Mouse (Mus musculus) heart, adult 2 months (tissue): ENCODE data around the gene Cd109.

Source experiments
- CTCF ChIP-seq: fragments of 200-600 bp; IDR thresholded peaks from 2 replicates; pipeline ENCODE4 v1.8.1; 2022; ENCODE audit warnings: antibody characterized with exemption, mild to moderate bottlenecking, moderate library complexity
- POLR2A ChIP-seq: fragments of 200-500 bp; IDR thresholded peaks from 2 replicates; pipeline ENCODE4 v1.6.1; 2011; ENCODE audit warnings: mild to moderate bottlenecking, low read depth, low read length, control low read depth; ENCODE audit not compliant: insufficient read depth

DNA sequence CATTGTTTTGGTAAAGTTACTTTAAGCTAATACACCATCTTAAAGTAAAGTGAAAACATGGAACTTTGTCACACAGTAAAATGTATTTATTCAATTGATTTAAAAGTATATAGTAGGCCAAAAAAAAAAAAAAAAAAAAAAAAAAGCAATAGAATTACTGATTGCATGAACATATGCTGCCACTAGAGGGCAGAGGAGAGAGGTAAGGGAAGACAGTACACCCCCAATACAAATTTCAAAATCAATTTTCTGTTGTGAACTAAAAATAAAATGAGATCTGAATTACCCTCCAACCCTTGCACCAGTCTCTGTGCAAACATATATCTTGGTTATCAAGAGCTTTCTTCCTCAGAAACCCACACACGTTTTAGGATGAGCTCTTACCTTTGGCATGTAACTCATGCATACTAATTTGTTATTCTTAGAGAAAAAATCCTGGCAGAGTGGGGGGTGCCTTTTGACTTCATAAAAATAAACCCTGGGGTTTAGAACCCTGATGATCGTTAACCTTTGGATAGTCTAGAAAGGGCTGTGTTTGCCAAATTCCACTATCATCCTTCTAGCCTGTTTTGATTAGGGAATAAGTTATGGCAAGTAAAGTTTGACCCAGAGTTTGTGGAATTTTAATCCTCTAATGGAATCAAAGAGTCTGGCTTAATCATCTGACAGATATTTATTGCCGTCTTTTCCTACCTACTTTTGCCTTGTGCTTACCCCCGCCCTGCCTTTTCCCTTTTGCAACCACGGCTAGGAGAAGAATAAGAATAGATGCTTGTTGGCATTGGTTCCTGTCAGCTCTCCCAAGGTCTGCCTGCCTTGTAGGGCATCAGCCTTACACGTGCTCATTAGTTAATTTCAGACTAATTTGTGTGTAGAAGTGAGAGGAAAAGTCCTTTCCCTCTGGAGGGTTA, 105.8 kb downstream of the Cd109 start:
- peak; percentile 53 for TF ChIP-seq CTCF
- TF ChIP-seq POLR2A = no peak
